Mouse (Mus musculus) mouse trophoblast stem cell (cell line): ENCODE data around the gene Psmg4.

ENCODE experiments used
- in situ Hi-C, 2 experiments: fragments of 300-500 bp; cut with MseI, MboI; formaldehyde crosslinking; loops; 2 replicates in 1 of 2; 3 replicates in 1 of 2; pipeline ENCODE4 v1.15.1; 2025

Gene Psmg4

DNA sequence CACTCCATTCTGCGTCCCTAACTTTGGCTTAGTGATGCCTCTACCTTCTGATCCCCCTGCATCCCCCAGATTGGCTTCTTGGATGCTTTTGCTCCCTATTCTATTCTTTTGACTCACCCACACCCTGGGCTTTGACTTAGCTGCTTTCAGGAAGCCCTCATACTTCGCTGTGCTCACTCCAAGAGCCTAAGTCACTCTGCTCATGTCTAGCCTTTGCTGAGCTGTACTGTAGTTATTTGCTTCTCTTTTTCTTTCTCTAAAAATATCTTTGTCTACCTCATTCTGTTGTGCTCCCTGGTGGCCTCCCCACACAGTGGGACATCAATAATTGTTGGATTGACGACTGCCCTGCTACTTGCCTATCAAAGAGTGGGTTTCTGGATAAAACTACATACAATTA is 14.6 kb upstream of the Psmg4 start:
- in situ Hi-C loops: loop anchor here in 1 of 2 experiments (5.0 kb wide), 1 partner anchor 101 kb away; no protein-coding TSS in a partner anchor

DNA sequence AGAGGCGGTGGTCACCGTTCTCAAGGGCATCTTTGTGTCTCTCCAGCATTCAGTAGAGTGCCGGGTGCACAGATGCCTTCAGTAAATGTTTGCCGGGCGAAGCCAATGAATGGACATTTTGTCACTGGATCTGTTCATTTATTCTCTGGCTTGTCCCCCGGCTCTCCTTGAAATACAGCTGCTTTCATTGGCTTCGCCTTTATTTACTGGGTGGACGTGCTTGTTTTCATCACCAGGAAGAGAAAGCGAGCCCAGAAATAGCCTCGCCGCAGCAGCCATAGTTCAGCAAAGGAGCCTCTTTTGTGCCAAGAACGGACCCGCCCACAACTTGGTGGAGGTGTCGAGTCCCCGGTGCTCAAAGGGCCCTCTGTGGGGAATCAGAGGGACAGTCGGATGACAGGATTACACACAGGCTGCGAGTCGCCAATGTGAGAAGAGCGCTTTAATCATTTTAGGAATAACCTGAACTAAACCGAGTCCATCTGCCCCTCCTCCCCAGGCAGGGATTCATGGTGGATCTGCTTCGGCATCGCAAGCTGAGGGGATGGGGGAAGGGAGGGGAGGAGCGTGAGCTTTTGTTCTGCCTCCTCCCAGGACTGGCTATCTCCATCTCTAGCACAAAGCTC is 13.9 kb upstream of the Psmg4 start:
- in situ Hi-C loops: loop anchor here in 1 of 2 experiments (5.0 kb wide), 1 partner anchor 102 kb away; no protein-coding TSS in a partner anchor

GRCm38 (mm10) chr13:34149463-34150176 is 13.1 kb upstream of the Psmg4 start:
- in situ Hi-C loops: loop anchor here (5.0 kb wide), 1 partner anchor 102 kb away; no protein-coding TSS in a partner anchor

GRCm38 (mm10) chr13:34150271-34151027 is 12.3 kb upstream of the Psmg4 start:
- in situ Hi-C loops: loop anchor here in 1 of 2 experiments (5.0 kb wide), 1 partner anchor 103 kb away; no protein-coding TSS in a partner anchor

GRCm38 (mm10) chr13:34151425-34151824 is 11.3 kb upstream of the Psmg4 start:
- in situ Hi-C loops: loop anchor here in 1 of 2 experiments (5.0 kb wide), 1 partner anchor 104 kb away; no protein-coding TSS in a partner anchor

DNA sequence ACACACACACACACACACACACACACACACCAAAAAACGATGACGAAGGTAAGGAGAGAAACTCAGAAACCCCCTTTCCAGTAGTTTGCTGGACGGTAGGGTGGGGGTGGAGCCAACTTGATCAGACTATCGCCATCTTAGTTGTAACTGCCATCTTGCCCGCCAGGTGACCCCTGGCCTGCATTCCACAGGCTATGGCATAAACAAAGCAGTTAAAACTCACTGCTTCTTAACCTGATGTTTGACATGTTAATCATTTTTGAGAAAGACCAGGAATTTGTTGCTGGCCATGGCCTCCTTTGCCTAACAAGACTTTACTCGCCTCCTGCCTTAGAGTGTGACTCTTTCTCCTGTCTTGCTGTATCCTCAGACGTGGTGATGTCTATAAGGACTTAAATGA is 10.1 kb upstream of the Psmg4 start:
- in situ Hi-C loops: loop anchor here in 1 of 2 experiments (5.0 kb wide), 1 partner anchor 105 kb away; no protein-coding TSS in a partner anchor

DNA sequence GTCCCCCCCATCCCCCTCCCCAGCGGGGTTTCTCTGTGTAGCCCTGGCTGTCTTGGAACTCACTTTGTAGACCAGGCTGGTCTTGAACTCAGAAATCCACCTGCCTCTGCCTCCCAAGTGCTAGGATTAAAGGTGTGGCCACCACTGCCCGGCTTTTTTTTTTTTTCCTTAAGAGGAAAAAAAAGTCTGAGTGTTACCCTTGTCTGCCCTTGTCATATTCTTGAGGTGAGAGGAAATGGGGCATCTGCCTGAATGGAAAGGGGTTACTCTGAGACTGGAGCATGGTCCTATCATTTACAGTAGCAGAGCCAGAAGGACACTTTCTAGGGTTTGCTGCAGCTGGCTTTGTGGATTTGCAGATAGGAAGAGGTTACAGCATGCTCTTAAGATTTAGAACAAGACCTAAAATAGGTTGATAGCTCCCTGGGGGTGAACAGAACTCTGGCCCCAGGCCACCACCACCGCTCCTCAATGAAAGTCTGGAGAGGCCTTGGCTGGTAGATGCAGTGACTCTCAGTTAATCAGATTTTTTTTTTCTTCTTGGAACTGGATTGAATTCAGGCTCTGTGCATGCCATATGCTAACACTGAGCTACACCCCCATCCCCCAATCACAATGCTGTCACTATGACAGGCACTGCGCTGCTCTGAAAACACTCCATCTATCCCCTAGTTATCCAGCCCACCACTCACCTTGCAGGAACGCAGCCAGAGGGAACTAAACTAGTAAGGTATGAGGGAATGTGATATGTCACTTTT is 9.3 kb upstream of the Psmg4 start:
- in situ Hi-C loops: loop anchor here in 1 of 2 experiments (5.0 kb wide), 1 partner anchor 106 kb away; no protein-coding TSS in a partner anchor

GRCm38 (mm10) chr13:34154217-34154930 is 8.4 kb upstream of the Psmg4 start:
- in situ Hi-C loops: loop anchor here in 1 of 2 experiments (5.0 kb wide), 1 partner anchor 107 kb away; no protein-coding TSS in a partner anchor

DNA sequence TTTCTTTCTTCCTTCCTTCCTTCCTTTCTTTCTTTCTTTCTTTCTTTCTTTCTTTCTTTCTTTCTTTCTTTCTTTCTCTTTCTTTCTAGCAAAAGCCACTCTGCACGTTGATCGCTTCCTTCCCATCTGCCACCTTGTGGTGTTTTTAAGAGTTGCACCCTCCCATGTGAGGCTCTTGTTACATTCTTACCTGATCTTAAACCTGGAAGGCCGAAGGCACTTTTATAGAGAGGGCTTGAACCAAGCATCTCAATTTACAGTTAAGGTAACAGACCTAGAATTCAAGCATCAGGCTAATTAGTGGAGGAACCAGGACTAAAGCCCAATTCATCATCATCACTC is 7.9 kb upstream of the Psmg4 start:
- in situ Hi-C loops: loop anchor here in 1 of 2 experiments (5.0 kb wide), 1 partner anchor 108 kb away; no protein-coding TSS in a partner anchor

GRCm38 (mm10) chr13:34156133-34156839 is 6.5 kb upstream of the Psmg4 start:
- in situ Hi-C loops: no loop called here

- in situ Hi-C loops: no loop called here
These were observed 6.0 kb upstream of the Psmg4 start for GRCm38 (mm10) chr13:34156840-34157185.

DNA sequence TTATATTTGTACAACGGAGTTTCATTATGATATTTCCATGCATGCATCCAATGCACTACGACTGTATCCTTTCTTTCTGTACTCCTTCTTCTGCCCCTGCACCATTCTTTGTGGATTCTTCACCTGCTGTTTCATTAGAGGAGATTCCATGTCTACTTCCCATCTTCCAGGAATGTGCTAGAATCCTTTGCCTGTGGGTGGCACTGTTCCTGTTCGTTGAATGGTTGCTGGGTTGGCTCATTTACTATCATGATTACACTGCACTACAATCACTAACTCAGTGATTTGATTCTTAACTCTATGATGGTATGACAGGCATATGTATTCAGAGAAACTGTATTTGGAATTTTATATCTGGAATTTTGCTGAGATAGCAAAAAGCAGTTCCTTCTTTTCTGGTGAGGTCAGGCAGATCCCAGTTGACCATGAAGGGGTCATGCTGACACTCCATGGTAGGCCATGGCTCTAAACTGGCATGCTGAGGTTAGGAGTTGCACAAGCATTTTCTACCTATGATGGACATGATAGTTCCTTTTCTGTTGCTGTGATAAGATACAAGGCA is 5.1 kb upstream of the Psmg4 start:
- in situ Hi-C loops: no loop called here

GRCm38 (mm10) chr13:34159926-34160325 is 2.8 kb upstream of the Psmg4 start:
- in situ Hi-C loops: no loop called here

DNA sequence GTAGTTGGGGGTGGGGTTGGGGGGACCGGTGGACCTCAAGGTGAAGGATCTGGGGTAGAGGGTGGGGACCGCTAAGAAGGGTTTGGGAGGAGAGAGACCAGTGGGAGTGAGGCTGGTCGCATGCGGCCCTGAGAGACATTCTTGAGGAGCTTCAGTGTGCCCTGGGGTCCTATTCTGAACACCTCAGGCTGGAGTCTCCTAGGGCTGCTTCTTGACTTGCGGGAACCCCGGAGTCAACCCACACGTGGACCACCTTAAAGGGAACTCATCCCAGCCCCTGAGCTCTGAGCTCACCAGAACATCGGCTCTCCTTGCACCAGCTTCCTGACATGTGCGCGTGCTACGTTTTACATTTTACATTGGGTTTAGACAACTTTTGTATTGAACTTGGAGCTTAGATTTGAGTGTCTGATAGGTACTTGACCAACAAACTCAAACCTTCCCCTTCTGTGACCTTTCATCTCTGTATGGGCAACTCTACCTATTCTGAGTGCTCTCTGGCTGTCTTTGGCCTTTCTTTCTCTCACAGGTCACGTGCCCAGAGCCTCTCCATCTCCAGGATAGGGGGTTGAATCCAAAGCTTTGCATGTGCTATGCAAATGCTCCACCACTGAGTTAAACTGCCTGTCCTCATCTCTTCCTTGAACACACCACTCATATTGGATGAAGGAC is 676 bp downstream of the Psmg4 start:
- in situ Hi-C loops: no loop called here

DNA sequence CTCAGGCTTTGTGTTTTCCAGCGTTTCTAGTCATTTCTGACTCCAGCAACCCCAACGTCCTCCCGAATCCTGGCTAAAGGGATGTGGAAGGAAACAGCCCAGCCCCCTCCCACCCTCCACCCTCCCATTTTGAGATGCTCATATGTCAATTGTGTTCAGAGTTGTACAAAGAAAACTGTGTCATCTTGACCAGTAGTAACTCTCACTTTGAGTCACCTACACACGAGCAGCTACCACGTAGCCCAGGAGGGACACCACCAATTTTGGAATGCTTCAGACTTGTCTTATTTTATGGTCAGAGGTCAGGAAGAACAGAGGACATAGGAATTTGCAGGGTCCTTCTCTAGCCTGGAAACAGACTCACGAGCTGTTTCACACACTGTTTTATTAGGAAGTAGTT is 11.3 kb downstream of the Psmg4 start:
- in situ Hi-C loops: no loop called here

GRCm38 (mm10) chr13:34181624-34182023 is 18.9 kb downstream of the Psmg4 start:
- in situ Hi-C loops: loop anchor here (10.0 kb wide), 2 partner anchors 153 to 453 kb away; no protein-coding TSS in a partner anchor

GRCm38 (mm10) chr13:34185371-34185770 is 22.6 kb downstream of the Psmg4 start:
- in situ Hi-C loops: loop anchor here (10.0 kb wide), 2 partner anchors 149 to 449 kb away; no protein-coding TSS in a partner anchor

GRCm38 (mm10) chr13:34187571-34187970 is 24.8 kb downstream of the Psmg4 start:
- in situ Hi-C loops: loop anchor here (10.0 kb wide), 2 partner anchors 147 to 447 kb away; no protein-coding TSS in a partner anchor
